Mouse (Mus musculus) thymus, postnatal 4 days (tissue): ENCODE measurements around the gene Sf3b2.
"Not testable (repeated sequence)": the region's sequence is repeated elsewhere in the genome, so short reads cannot be mapped to it uniquely, and the experiment has no call there.

ENCODE experiments used
- DNase-seq: peaks from one replicate; pipeline ENCODE4 v3.0.0; 2021

Gene Sf3b2

DNA sequence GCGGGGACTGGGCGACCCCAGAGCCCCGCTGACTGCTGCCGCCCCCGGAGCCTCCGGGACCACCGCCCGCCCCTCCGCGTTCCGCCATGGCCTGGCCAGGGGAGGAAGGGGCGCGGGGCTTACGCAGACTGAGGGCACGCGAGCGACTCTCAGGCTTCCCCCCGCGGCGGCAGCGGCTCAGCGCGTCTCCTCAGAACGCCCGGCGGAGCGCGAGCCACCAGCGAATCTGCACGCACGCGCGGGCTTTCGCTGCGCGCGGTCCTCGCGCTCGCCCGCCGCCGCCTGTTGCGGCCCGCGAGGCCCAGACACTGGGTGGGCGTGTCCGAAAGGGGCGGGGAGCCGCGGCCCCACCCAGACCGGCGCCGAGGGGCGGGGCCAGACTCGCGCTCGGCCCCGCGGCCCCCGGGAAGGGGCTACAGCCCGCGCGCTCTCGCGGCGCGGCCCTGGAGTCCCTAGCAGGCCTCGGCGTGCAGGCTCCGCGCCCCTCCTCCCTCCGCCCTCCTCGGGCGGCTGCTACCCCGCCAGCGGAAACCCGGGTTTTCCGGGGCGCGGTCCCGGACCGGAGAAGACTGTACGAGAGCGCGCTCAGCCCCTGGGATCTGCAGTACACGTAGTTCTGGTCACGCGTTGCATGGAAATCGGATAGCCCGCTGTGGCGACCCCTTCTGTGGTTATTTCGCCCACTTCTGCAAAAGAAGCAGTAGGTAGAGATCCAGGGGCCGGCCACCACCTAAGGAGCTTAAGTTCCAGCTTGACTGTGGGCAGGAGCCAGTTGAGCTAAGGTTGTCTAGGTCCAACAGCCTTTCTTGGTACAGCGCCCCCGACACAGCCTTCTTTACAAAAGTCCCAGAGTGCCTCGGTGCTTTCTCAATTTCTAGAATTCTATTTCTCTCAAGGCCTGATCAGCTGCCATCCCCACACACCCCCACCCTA, 22.2 kb downstream of the Sf3b2 start, which contains the start of gene Pacs1:
TSS of gene Pacs1 (minus strand) at position 319 of the 933 bp plus-strand sequence.
- peak; percentile 96 for DNase-seq

DNA sequence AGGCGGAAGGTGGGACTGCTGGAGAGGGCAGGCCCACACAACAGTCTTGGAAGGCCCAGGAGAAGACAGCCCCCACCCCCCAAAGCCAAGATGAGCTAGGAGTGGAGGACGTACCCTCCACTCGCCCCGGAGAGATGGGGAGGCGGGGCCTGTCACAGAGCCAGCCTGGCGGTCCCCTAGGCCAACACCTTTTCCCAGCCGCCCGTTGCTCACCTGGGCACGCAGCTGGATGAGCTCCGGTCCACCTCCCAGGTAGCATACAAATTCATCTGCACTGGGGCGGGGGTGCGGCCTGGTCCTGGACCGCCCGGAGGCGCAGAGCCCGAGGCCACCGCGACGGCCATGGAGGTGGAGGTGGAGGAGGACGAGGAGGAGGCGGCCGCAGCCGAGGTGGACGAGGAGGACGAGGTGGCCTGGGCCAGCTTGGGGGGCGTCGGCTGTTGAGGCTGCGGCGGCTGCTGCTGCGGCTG, 22.9 kb downstream of the Sf3b2 start:
- peak; percentile 67 for DNase-seq

DNA sequence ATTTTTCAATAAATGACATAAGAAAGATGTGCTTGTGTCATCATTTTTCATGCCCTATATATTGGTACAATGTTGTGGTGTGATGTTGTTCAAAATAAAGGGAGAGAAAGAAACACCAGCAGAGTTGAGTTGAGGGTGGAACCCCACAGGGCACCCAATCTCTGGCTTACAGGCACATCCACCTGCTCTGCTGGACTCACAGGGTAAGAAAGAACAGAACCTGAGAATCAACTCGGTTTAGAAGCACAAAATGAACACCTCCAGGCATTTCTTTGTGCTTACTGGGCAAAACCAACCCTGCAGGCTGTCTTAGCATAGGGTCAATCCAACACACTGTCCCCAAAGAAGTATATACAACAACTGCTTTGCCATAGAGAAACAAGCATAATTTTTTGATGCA, 23.8 kb downstream of the Sf3b2 start:
- DNase-seq: no peak

DNA sequence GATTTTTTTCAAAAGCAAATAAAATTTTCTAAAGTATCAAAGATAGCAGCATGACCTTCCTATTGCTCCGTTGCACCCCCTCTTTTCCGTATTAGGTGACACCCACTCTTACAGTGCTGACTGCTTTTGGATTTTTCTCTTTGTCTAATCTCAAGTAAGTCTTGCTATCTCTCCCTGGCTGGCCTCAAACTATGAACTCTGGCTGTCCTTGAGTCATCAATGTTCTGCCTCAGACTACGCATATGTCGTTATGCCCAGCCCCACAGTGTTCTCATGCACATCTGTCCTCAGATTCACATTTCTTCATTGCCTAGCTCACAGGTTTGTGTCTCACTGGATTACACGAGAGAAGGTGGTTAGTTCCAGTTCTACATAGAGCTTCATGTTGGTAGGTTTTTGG, 25.9 kb downstream of the Sf3b2 start:
- DNase-seq: no peak

DNA sequence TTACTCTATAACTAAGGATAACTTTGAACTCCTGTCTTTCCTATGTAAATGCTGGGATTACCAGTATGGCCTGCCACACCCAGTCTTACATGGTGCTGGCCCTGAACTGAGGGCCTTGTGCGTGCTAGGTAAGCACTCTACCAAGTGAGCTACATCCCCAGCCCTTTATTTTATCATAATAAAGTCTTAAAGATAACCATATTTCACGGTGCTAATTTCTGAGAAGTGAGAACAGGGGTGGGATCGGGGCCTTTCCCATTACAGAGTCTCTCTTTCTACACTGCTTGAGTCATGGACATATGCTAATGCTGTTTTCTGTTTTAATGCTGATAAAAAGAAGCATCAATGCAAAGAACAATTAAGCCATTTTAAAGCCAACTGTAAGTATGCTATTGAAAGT, 26.4 kb downstream of the Sf3b2 start:
- no peak for DNase-seq

DNA sequence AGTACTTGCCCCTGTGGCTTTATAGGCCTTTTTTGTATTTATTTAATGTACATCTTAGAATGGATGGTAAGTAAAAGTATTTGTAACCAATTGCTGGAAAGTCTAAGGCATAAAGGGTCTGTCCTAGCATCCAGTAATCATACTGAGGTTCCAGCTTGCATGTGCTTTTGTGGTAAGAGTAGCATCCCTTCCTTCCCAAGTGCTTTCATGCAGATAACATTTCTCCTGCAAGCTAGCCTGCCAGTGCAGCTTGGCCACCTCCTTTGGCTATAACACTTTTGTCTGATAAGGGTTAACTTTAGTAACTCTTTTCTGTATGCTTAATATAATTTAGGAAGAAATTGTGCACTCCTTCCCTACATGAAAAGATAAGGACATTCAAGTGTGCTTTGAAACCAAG, 27.2 kb downstream of the Sf3b2 start:
- DNase-seq: no peak

GRCm38 (mm10) chr19:5267015-5267414, 28.2 kb downstream of the Sf3b2 start:
- DNase-seq: no peak

DNA sequence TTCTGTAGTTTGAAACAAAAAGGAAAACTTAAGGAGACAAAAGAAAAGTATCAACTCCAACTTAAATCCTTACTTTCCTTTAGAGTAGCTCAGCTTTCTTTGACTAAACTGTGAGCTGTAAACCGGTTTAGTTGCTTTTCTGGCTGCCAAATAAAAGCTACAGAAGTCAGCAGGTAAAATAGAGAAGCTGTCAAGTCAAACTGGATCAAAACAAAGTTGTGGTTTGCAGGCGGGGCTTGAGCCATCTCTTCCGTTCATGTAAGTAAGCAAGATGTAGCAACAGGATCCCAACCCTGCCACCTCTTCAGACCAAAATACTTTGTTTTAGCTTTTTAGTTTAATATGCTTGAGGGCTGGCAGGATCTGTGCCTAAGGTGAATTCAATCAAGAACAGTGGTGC, 38.1 kb downstream of the Sf3b2 start:
- DNase-seq: peak; percentile 75

DNA sequence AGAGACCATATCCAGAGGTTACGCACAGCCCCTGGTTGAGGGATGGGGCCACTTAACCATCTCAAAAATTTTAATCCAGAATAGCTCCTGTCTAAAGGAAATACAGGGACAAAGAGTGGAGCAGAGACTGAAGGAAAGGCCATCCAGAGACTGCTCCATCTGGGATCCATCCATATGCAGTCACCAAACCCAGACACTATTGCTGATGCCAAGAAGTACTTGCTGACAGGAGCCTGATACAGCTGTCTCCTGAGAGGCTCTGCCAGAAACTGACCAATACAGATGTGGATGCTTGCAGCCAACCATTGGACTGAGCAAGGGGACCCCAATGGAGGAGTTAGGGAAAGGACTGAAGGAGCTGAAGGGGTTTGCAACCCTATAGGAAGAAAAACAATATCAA, 58.3 kb downstream of the Sf3b2 start:
- DNase-seq: not testable (repeated sequence)

GRCm38 (mm10) chr19:5232696-5233095, 62.6 kb downstream of the Sf3b2 start:
- no peak for DNase-seq

- no peak for DNase-seq
Observed at GRCm38 (mm10) chr19:5230110-5230509, 65.1 kb downstream of the Sf3b2 start.

DNA sequence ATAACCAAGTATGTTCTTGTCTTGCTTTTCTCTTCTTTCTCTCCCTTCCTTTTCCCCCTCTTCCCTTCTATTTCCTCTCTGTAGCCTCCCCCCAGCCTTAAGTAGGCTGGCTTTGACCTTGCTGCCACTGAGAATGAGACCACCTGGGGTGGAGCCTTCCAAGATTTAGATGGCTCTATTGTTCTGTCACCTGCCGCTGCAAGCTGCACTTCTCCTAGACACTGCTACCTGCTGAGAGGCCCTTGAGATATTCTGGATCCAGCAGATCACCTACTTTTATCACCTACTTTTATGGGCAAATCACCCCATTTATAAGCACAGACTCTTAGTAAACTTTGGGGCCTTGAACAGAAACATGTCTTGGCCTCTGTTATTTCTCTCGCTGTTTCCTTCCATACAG, 70.6 kb downstream of the Sf3b2 start:
- no peak for DNase-seq

DNA sequence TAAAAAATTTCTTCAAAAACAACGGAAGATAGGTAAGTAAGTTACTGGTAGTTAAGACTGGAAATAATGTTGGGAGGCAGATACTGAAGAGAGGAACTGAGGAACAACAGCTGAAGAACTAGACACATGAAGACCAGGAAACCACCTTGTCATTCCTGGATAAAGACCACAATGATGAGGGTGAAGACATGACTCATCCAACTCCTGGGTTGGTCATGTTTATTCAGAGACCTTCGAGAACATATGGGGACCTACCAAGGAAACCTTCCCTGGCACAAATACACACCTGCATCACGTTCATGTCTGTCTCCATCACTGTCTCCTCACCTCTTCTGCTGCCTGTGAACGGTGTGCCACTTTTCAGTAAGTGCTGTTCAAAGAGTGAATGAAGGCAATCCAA, 71.2 kb downstream of the Sf3b2 start:
- DNase-seq: no peak
